Mouse (Mus musculus) CH12.LX (cell line): ENCODE measurements around the gene Vrk3.

ENCODE experiments used
- CTCF ChIP-seq, 2 experiments: IDR thresholded peaks in 1 of 2; conservative IDR thresholded peaks in 1 of 2; 2 replicates each; pipeline ENCODE4 v1.5.1; 2011 to 2012; ENCODE audit warnings: low read depth in 2 of 2, low read length in 2 of 2, improper control_type of control experiment in 1 of 2, inconsistent platforms in 1 of 2, mild to moderate bottlenecking in 1 of 2, moderate library complexity in 1 of 2
- EP300 ChIP-seq: IDR thresholded peaks from 2 replicates; pipeline ENCODE4 v1.6.1; 2011; ENCODE audit warnings: low read length, improper control_type of control experiment

DNA sequence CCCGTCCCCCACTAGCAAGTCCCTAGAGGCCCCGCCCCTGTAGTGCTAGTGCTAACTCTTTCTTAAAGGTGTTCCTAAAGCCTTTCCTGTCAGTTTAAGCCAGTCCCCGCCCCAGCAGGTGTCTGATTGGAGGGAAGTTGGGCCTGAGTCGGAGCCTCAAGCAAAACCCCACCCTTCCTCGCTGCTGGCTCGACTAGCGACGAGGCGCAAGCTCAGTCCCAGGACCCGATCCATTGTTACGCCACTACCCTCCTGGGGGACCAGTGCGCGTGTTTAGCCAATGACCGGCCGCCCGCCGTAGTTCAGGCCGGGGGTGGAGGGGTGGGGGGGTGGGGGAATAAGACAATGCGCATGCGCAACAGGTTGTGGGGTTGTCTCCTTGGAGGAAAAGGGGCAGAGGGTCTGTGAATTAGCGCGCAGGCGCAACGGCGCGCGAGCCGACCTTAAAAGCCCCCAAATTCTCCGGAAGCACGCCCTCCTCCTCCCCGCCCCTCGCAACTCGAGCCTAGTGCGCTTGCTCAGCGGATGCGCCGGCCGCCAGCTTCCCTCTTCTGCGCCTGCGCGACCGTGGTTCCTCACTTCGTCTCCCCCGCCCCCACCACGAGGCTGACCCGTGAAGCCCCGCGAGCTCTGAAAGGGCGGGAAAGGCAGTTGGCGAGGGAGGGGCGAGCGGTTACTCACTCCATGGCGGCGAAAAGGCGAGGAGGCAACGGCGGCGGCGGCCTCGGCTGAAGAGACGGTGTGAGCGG is 67.7 kb downstream of the Vrk3 start, which contains the start of the genes Nup62 and Il4i1:
- no peak for TF ChIP-seq CTCF (conservative IDR thresholded peaks at IDR 0.05 in 1 of 2, IDR thresholded peaks at IDR 0.05 in 1 of 2; ENCODE audit: low read depth in 2 of 2, low read length in 2 of 2)
- no peak for TF ChIP-seq EP300
